Mouse (Mus musculus): ENCODE data around the gene Uhrf1. TPM values are rescaled to one million over a fixed set of nuclear protein-coding genes. Genes with fewer than 3 reads are reported as not detected.

Uhrf1 gene
- polyA plus RNA-seq, 1 experiment from 2014 or later: 14.1 TPM

- no peak for ATAC-seq (ENCODE audit: low FRiP score)
- Histone ChIP-seq H3K9me3 (ENCODE audit: control insufficient read depth, low read length) (no peaks in the 10 kb centered on the region), H3K4me3 (replicated peaks; ENCODE audit: low read length) (no peak overlapping the region), H3K27ac (no peak overlapping the region), H3K9ac (no peak overlapping the region), H3K4me1 (replicated peaks; ENCODE audit: control insufficient read depth, insufficient read depth, low read length) (no peaks in the 10 kb centered on the region), H3K36me3 (replicated peaks; ENCODE audit: control insufficient read depth, insufficient read depth) (no peaks in the 10 kb centered on the region), H3K4me2 (replicated peaks) (no peak overlapping the region), H3K27me3 (ENCODE audit: control insufficient read depth, insufficient read depth, low read length) (no peaks in the 10 kb centered on the region)
- DNase-seq (ENCODE audit: low spot score): no peak
Observed at GRCm38 (mm10) chr17:56340717-56341116, 37.6 kb downstream of the Uhrf1 start.

- no peak overlapping the region for H3K9ac ChIP-seq
- DNase-seq (ENCODE audit: low spot score) (no peak), ATAC-seq (ENCODE audit: low FRiP score) (no peak)
- no peaks in the 10 kb centered on the region for H3K9me3 ChIP-seq (ENCODE audit: control insufficient read depth, low read length)
- no peak overlapping the region for H3K4me3 ChIP-seq (replicated peaks; ENCODE audit: low read length)
- H3K27me3 ChIP-seq (ENCODE audit: control insufficient read depth, insufficient read depth, low read length): no peaks in the 10 kb centered on the region
- no peaks in the 10 kb centered on the region for H3K36me3 ChIP-seq (replicated peaks; ENCODE audit: control insufficient read depth, insufficient read depth)
- no peak overlapping the region for H3K27ac ChIP-seq
- no peak overlapping the region for H3K4me2 ChIP-seq (replicated peaks)
- no peaks in the 10 kb centered on the region for H3K4me1 ChIP-seq (replicated peaks; ENCODE audit: control insufficient read depth, insufficient read depth, low read length)
- 85% methylated on average over 3 of the region's 3 CpGs for WGBS
Observed at GRCm38 (mm10) chr17:56343466-56343865, 40.3 kb downstream of the Uhrf1 start.

- Histone ChIP-seq H3K4me2 (replicated peaks) (no peak overlapping the region), H3K36me3 (replicated peaks; ENCODE audit: control insufficient read depth, insufficient read depth) (no peaks in the 10 kb centered on the region; the same call in 1 of the 2 replicates), H3K27me3 (ENCODE audit: control insufficient read depth, insufficient read depth, low read length) (no peaks in the 10 kb centered on the region), H3K27ac (no peak overlapping the region), H3K9me3 (ENCODE audit: control insufficient read depth, low read length) (no peaks in the 10 kb centered on the region), H3K4me1 (replicated peaks; ENCODE audit: control insufficient read depth, insufficient read depth, low read length) (no peaks in the 10 kb centered on the region), H3K4me3 (replicated peaks; ENCODE audit: low read length) (no peak overlapping the region), H3K9ac (no peak overlapping the region)
- DNase-seq (ENCODE audit: low spot score): no peak
- ATAC-seq (ENCODE audit: low FRiP score): no peak
- WGBS: 76% methylated on average over 2 of the region's 2 CpGs
Observed at GRCm38 (mm10) chr17:56345364-56345763, 42.2 kb downstream of the Uhrf1 start.

GRCm38 (mm10) chr17:56348128-56348527 lies 45.0 kb downstream of the Uhrf1 start:
- Histone ChIP-seq H3K4me1 (replicated peaks; ENCODE audit: control insufficient read depth, insufficient read depth, low read length) (no peaks in the 10 kb centered on the region), H3K36me3 (replicated peaks; ENCODE audit: control insufficient read depth, insufficient read depth) (peaks cover 20% of the 10 kb centered on the region), H3K9ac (no peak overlapping the region), H3K27me3 (ENCODE audit: control insufficient read depth, insufficient read depth, low read length) (no peaks in the 10 kb centered on the region), H3K4me3 (replicated peaks; ENCODE audit: low read length) (no peak overlapping the region), H3K4me2 (replicated peaks) (no peak overlapping the region), H3K9me3 (ENCODE audit: control insufficient read depth, low read length) (no peaks in the 10 kb centered on the region), H3K27ac (no peak overlapping the region; the same call in 1 of the 2 replicates)
- ATAC-seq (ENCODE audit: low FRiP score): no peak
- 80% methylated on average over 4 of the region's 4 CpGs for WGBS
- DNase-seq (ENCODE audit: low spot score): no peak

- ATAC-seq (ENCODE audit: low FRiP score) (no peak), DNase-seq (ENCODE audit: low spot score) (no peak)
- Histone ChIP-seq H3K27ac (no peak overlapping the region), H3K36me3 (replicated peaks; ENCODE audit: control insufficient read depth, insufficient read depth) (peaks cover 24% of the 10 kb centered on the region), H3K27me3 (ENCODE audit: control insufficient read depth, insufficient read depth, low read length) (no peaks in the 10 kb centered on the region), H3K4me3 (replicated peaks; ENCODE audit: low read length) (no peak overlapping the region), H3K9ac (no peak overlapping the region), H3K4me1 (replicated peaks; ENCODE audit: control insufficient read depth, insufficient read depth, low read length) (no peaks in the 10 kb centered on the region), H3K4me2 (replicated peaks) (no peak overlapping the region), H3K9me3 (ENCODE audit: control insufficient read depth, low read length) (no peaks in the 10 kb centered on the region)
Observed at GRCm38 (mm10) chr17:56348586-56348985, 45.5 kb downstream of the Uhrf1 start.

GRCm38 (mm10) chr17:56350694-56351093 lies 47.6 kb downstream of the Uhrf1 start:
- peak; percentile 83 for DNase-seq (ENCODE audit: low spot score)
- Histone ChIP-seq H3K4me2 (replicated peaks) (no peak overlapping the region), H3K4me3 (replicated peaks; ENCODE audit: low read length) (no peak overlapping the region), H3K27me3 (ENCODE audit: control insufficient read depth, insufficient read depth, low read length) (no peaks in the 10 kb centered on the region), H3K9ac (no peak overlapping the region), H3K4me1 (replicated peaks; ENCODE audit: control insufficient read depth, insufficient read depth, low read length) (no peaks in the 10 kb centered on the region), H3K27ac (no peak overlapping the region), H3K9me3 (ENCODE audit: control insufficient read depth, low read length) (no peaks in the 10 kb centered on the region), H3K36me3 (replicated peaks; ENCODE audit: control insufficient read depth, insufficient read depth) (peaks cover 45% of the 10 kb centered on the region)
- 43% methylated on average over 2 of the region's 2 CpGs for WGBS
- peak; percentile 74 for ATAC-seq (ENCODE audit: low FRiP score)

- Histone ChIP-seq H3K4me2 (replicated peaks) (no peak overlapping the region), H3K9me3 (ENCODE audit: control insufficient read depth, low read length) (no peaks in the 10 kb centered on the region), H3K4me1 (replicated peaks; ENCODE audit: control insufficient read depth, insufficient read depth, low read length) (peaks cover 12% of the 10 kb centered on the region), H3K36me3 (replicated peaks; ENCODE audit: control insufficient read depth, insufficient read depth) (peaks cover 76% of the 10 kb centered on the region), H3K27ac (no peak overlapping the region), H3K9ac (no peak overlapping the region), H3K4me3 (replicated peaks; ENCODE audit: low read length) (no peak overlapping the region), H3K27me3 (ENCODE audit: control insufficient read depth, insufficient read depth, low read length) (no peaks in the 10 kb centered on the region)
- ATAC-seq (ENCODE audit: low FRiP score): peak; percentile 75
- peak; percentile 88 for DNase-seq (ENCODE audit: low spot score)
- 78% methylated on average over 9 of the region's 9 CpGs for WGBS
Observed at GRCm38 (mm10) chr17:56356921-56357885, 54.1 kb downstream of the Uhrf1 start.

GRCm38 (mm10) chr17:56359183-56359725 lies 56.1 kb downstream of the Uhrf1 start:
- Histone ChIP-seq H3K36me3 (replicated peaks; ENCODE audit: control insufficient read depth, insufficient read depth) (peaks cover 63% of the 10 kb centered on the region), H3K27ac (no peak overlapping the region), H3K27me3 (ENCODE audit: control insufficient read depth, insufficient read depth, low read length) (no peaks in the 10 kb centered on the region), H3K9me3 (ENCODE audit: control insufficient read depth, low read length) (no peaks in the 10 kb centered on the region), H3K4me2 (replicated peaks) (no peak overlapping the region), H3K9ac (no peak overlapping the region), H3K4me3 (replicated peaks; ENCODE audit: low read length) (no peak overlapping the region), H3K4me1 (replicated peaks; ENCODE audit: control insufficient read depth, insufficient read depth, low read length) (peaks cover 16% of the 10 kb centered on the region)
- no peak for DNase-seq (ENCODE audit: low spot score)
- 89% methylated on average over 3 of the region's 3 CpGs for WGBS
- ATAC-seq (ENCODE audit: low FRiP score): no peak

- ATAC-seq (ENCODE audit: low FRiP score) (no peak), DNase-seq (ENCODE audit: low spot score) (no peak)
- Histone ChIP-seq H3K27ac (peak overlapping the region; percentile 34; the same call in 1 of the 2 replicates), H3K36me3 (replicated peaks; ENCODE audit: control insufficient read depth, insufficient read depth) (peaks cover 62% of the 10 kb centered on the region), H3K9ac (peak overlapping the region; percentile 21; the same call in 1 of the 2 replicates), H3K9me3 (ENCODE audit: control insufficient read depth, low read length) (no peaks in the 10 kb centered on the region), H3K27me3 (ENCODE audit: control insufficient read depth, insufficient read depth, low read length) (no peaks in the 10 kb centered on the region), H3K4me3 (replicated peaks; ENCODE audit: low read length) (no peak overlapping the region), H3K4me2 (replicated peaks) (no peak overlapping the region), H3K4me1 (replicated peaks; ENCODE audit: control insufficient read depth, insufficient read depth, low read length) (peaks cover 16% of the 10 kb centered on the region)
- 91% methylated on average over 1 of the region's 1 CpGs for WGBS
Observed at GRCm38 (mm10) chr17:56359864-56360263, 56.7 kb downstream of the Uhrf1 start.
